Mouse (Mus musculus) limb, embryonic 11.5 days (tissue): ENCODE data around the gene Foxf1. TPM values are rescaled to one million over a fixed set of nuclear protein-coding genes. Genes with fewer than 3 reads are reported as not detected.

Experiments used
- microRNA-seq: library from miRNA; unstranded; fragments of <30 nt; microRNA quantifications from one replicate; pipeline ENCODE4, GENCODE M21; 2016
- polyA plus RNA-seq: library from polyadenylated mRNA; unstranded; fragments of >200 nt; fragmentation: Nextera tagmentation; extraction: Ambion mirVana; gene quantifications from 2 replicates; pipeline ENCODE4 v1.2.1, GENCODE M21; 2014

The Foxf1 gene
- polyA plus RNA-seq, 1 experiment from 2014 or later = 0.27 TPM

Small RNA genes lying within 50 kb of the gene (microRNA-seq; reads per million reads assigned to microRNA genes)
- not detected for gene Gm27530

Other genes starting within 250 kb of the Foxf1 start
- gene Mthfsd, start 24.0 kb downstream of the Foxf1 start, polyA plus RNA-seq = 61.9 and 64.6 TPM in 2 replicates
- gene Foxc2, start 31.8 kb downstream of the Foxf1 start, polyA plus RNA-seq = 3.2 and 4.2 TPM in 2 replicates
- gene Foxl1, start 43.6 kb downstream of the Foxf1 start, polyA plus RNA-seq = 0.07 TPM in 1 of 2 replicates, not detected in the other